Mouse (Mus musculus) gastrocnemius, postnatal 4 days (tissue): ENCODE measurements at regions not wholly inside any gene's neighbourhood (a gene's known extent, or its start where the extent isn't known, plus 50 kb on each side); places are given as distances from the start of the nearest gene placed in this dataset.

Source experiments
- DNase-seq, 2 experiments: peaks; one replicate each; pipeline ENCODE4 v3.0.0; 2021 to 2022; ENCODE audit warnings: low spot score in 2 of 2, mixed read lengths in 2 of 2

GRCm38 (mm10) chr11:37666925-37667324 is 431.2 kb upstream of the Tenm2 start:
- no peak for DNase-seq

GRCm38 (mm10) chr11:37650095-37650494 is 414.3 kb upstream of the Tenm2 start:
- DNase-seq: no peak

GRCm38 (mm10) chr11:37623290-37623689 is 387.5 kb upstream of the Tenm2 start:
- no peak for DNase-seq

- DNase-seq: no peak
These were observed 364.8 kb upstream of the Tenm2 start for GRCm38 (mm10) chr11:37600533-37600932.

- no peak for DNase-seq
These were observed 346.5 kb upstream of the Tenm2 start for GRCm38 (mm10) chr11:37582236-37582635.

- no peak for DNase-seq
These were observed 297.9 kb upstream of the Tenm2 start for GRCm38 (mm10) chr11:37533624-37534023.

GRCm38 (mm10) chr11:37532476-37532875 is 296.7 kb upstream of the Tenm2 start:
- DNase-seq: peak in 1 of 2 experiments; percentile 9

- no peak for DNase-seq
These were observed 262.8 kb upstream of the Tenm2 start for GRCm38 (mm10) chr11:37498463-37499015.

- no peak for DNase-seq
These were observed 262.1 kb upstream of the Tenm2 start for GRCm38 (mm10) chr11:37497874-37498273.

GRCm38 (mm10) chr11:37480236-37480635 is 244.5 kb upstream of the Tenm2 start:
- DNase-seq: no peak

- DNase-seq: no peak
These were observed 243.3 kb upstream of the Tenm2 start for GRCm38 (mm10) chr11:37478970-37479482.

- no peak for DNase-seq
These were observed 238.3 kb upstream of the Tenm2 start for GRCm38 (mm10) chr11:37474068-37474467.

GRCm38 (mm10) chr11:37463658-37464420 is 228.1 kb upstream of the Tenm2 start:
- DNase-seq: no peak

- DNase-seq: no peak
These were observed 226.6 kb upstream of the Tenm2 start for GRCm38 (mm10) chr11:37462375-37462774.

- DNase-seq: no peak
These were observed 211.6 kb upstream of the Tenm2 start for GRCm38 (mm10) chr11:37447361-37447760.

GRCm38 (mm10) chr11:37446626-37447025 is 210.9 kb upstream of the Tenm2 start:
- DNase-seq: no peak

GRCm38 (mm10) chr11:37442781-37443180 is 207.0 kb upstream of the Tenm2 start:
- DNase-seq: no peak

GRCm38 (mm10) chr11:37434600-37434999 is 198.8 kb upstream of the Tenm2 start:
- DNase-seq: no peak

- no peak for DNase-seq
These were observed 188.8 kb upstream of the Tenm2 start for GRCm38 (mm10) chr11:37424312-37425169.

GRCm38 (mm10) chr11:37412868-37413267 is 177.1 kb upstream of the Tenm2 start:
- no peak for DNase-seq

GRCm38 (mm10) chr11:37367971-37368370 is 132.2 kb upstream of the Tenm2 start:
- DNase-seq: no peak

GRCm38 (mm10) chr11:37364430-37364829 is 128.7 kb upstream of the Tenm2 start:
- no peak for DNase-seq
